Mouse (Mus musculus) T-helper 17 cell (primary cell): ENCODE results near the gene Mtch1.

ENCODE experiments used
- in situ Hi-C, 2 experiments: fragments of 300-600 bp; cut with MboI, MseI; formaldehyde crosslinking; loops; 1 replicate in 1 of 2; 2 replicates in 1 of 2; pipeline ENCODE4 v1.15.1; 2025; ENCODE audit warnings: high pct_unique_total_duplicates in 2 of 2

Mtch1 gene

GRCm38 (mm10) chr17:29282216-29282952, 65.3 kb downstream of the Mtch1 start:
- in situ Hi-C loops = no loop called here
